Mouse (Mus musculus): Measurements from ENCODE around the gene Pigf.
A peak's percentile ranks its signal among the peaks of the same experiment; 100 is the strongest.

The Pigf gene

GRCm38 (mm10) chr17:87036141-87037073 is 11.2 kb upstream of the Pigf start:
- 0 out of 2 replicates have a peak, but pooled peaks have one; percentile 50 for ATAC-seq (ENCODE audit: low TSS enrichment)

GRCm38 (mm10) chr17:87024491-87025242 is 539 bp downstream of the Pigf start:
- peak; percentile 21 for ATAC-seq (ENCODE audit: low TSS enrichment)

GRCm38 (mm10) chr17:87019692-87020091 is 5.5 kb downstream of the Pigf start:
- no peak for ATAC-seq (ENCODE audit: low TSS enrichment)

GRCm38 (mm10) chr17:87011301-87012019 is 13.7 kb downstream of the Pigf start:
- ATAC-seq (ENCODE audit: low TSS enrichment) = peak; percentile 93

GRCm38 (mm10) chr17:87008950-87009349 is 16.3 kb downstream of the Pigf start:
- no peak for ATAC-seq (ENCODE audit: low TSS enrichment)

- no peak for ATAC-seq (ENCODE audit: low TSS enrichment)
Observed at GRCm38 (mm10) chr17:86997323-86997722, 27.9 kb downstream of the Pigf start.

GRCm38 (mm10) chr17:86991306-86991705 is 33.9 kb downstream of the Pigf start:
- ATAC-seq (ENCODE audit: low TSS enrichment) = no peak

GRCm38 (mm10) chr17:86988601-86989184 is 36.5 kb downstream of the Pigf start:
- no peak for ATAC-seq (ENCODE audit: low TSS enrichment)

- ATAC-seq (ENCODE audit: low TSS enrichment) = no peak
Observed at GRCm38 (mm10) chr17:86988161-86988560, 37.0 kb downstream of the Pigf start.

GRCm38 (mm10) chr17:86986449-86987138 is 38.6 kb downstream of the Pigf start:
- no peak for ATAC-seq (ENCODE audit: low TSS enrichment)

GRCm38 (mm10) chr17:86982497-86982896 is 42.7 kb downstream of the Pigf start:
- ATAC-seq (ENCODE audit: low TSS enrichment) = no peak

- ATAC-seq (ENCODE audit: low TSS enrichment) = no peak
Observed at GRCm38 (mm10) chr17:86981701-86982100, 43.5 kb downstream of the Pigf start.

GRCm38 (mm10) chr17:86981205-86981604 is 44.0 kb downstream of the Pigf start:
- ATAC-seq (ENCODE audit: low TSS enrichment) = no peak

- ATAC-seq (ENCODE audit: low TSS enrichment) = peak; percentile 52; the same call in 1 of the 2 replicates
Observed at GRCm38 (mm10) chr17:86978496-86978895, 46.7 kb downstream of the Pigf start.

GRCm38 (mm10) chr17:86976387-86976786 is 48.8 kb downstream of the Pigf start:
- ATAC-seq (ENCODE audit: low TSS enrichment) = no peak

- ATAC-seq (ENCODE audit: low TSS enrichment) = no peak
Observed at GRCm38 (mm10) chr17:86973097-86973496, 52.1 kb downstream of the Pigf start.

GRCm38 (mm10) chr17:86971860-86972259 is 53.3 kb downstream of the Pigf start:
- no peak for ATAC-seq (ENCODE audit: low TSS enrichment)

- ATAC-seq (ENCODE audit: low TSS enrichment) = peak; percentile 62; the same call in 1 of the 2 replicates
Observed at GRCm38 (mm10) chr17:86971036-86971435, 54.2 kb downstream of the Pigf start.

GRCm38 (mm10) chr17:86970026-86970750 is 55.0 kb downstream of the Pigf start:
- ATAC-seq (ENCODE audit: low TSS enrichment) = no peak

- no peak for ATAC-seq (ENCODE audit: low TSS enrichment)
Observed at GRCm38 (mm10) chr17:86969582-86969981, 55.6 kb downstream of the Pigf start.
